Mouse (Mus musculus): ENCODE results near the gene Mapk8.
A peak's percentile ranks its signal among the peaks of the same experiment; 100 is the strongest.

Mapk8 gene

GRCm38 (mm10) chr14:33398065-33398860, 48.7 kb downstream of the Mapk8 start:
- no peak for DNase-seq (ENCODE audit: low spot score)

- no peak for DNase-seq (ENCODE audit: low spot score)
These were observed 66.0 kb downstream of the Mapk8 start for GRCm38 (mm10) chr14:33380830-33381457.

- DNase-seq (ENCODE audit: low spot score) = no peak
These were observed 68.2 kb downstream of the Mapk8 start for GRCm38 (mm10) chr14:33378723-33379122.

- DNase-seq (ENCODE audit: low spot score) = no peak
These were observed 69.7 kb downstream of the Mapk8 start for GRCm38 (mm10) chr14:33377211-33377610.

GRCm38 (mm10) chr14:33374089-33374488, 72.9 kb downstream of the Mapk8 start:
- DNase-seq (ENCODE audit: low spot score) = no peak

- DNase-seq (ENCODE audit: low spot score) = no peak
These were observed 73.7 kb downstream of the Mapk8 start for GRCm38 (mm10) chr14:33373271-33373670.

GRCm38 (mm10) chr14:33371248-33371647, 75.7 kb downstream of the Mapk8 start:
- peak; percentile 51 for DNase-seq (ENCODE audit: low spot score)

- no peak for DNase-seq (ENCODE audit: low spot score)
These were observed 76.9 kb downstream of the Mapk8 start for GRCm38 (mm10) chr14:33370056-33370455.

GRCm38 (mm10) chr14:33369375-33369774, 77.6 kb downstream of the Mapk8 start:
- no peak for DNase-seq (ENCODE audit: low spot score)

- peak; percentile 2 for DNase-seq (ENCODE audit: low spot score)
These were observed 79.8 kb downstream of the Mapk8 start for GRCm38 (mm10) chr14:33366891-33367777.

GRCm38 (mm10) chr14:33364061-33364460, 82.9 kb downstream of the Mapk8 start:
- DNase-seq (ENCODE audit: low spot score) = no peak

- no peak for DNase-seq (ENCODE audit: low spot score)
These were observed 83.3 kb downstream of the Mapk8 start for GRCm38 (mm10) chr14:33363611-33364010.

GRCm38 (mm10) chr14:33362807-33363206, 84.2 kb downstream of the Mapk8 start:
- no peak for DNase-seq (ENCODE audit: low spot score)

- DNase-seq (ENCODE audit: low spot score) = no peak
These were observed 84.8 kb downstream of the Mapk8 start for GRCm38 (mm10) chr14:33362122-33362521.

- DNase-seq (ENCODE audit: low spot score) = no peak
These were observed 85.4 kb downstream of the Mapk8 start for GRCm38 (mm10) chr14:33361546-33361945.

- DNase-seq (ENCODE audit: low spot score) = no peak
These were observed 88.1 kb downstream of the Mapk8 start for GRCm38 (mm10) chr14:33358891-33359290.

GRCm38 (mm10) chr14:33357600-33358368, 89.2 kb downstream of the Mapk8 start:
- no peak for DNase-seq (ENCODE audit: low spot score)

GRCm38 (mm10) chr14:33355276-33355675, 91.7 kb downstream of the Mapk8 start:
- no peak for DNase-seq (ENCODE audit: low spot score)

GRCm38 (mm10) chr14:33352890-33353289, 94.1 kb downstream of the Mapk8 start:
- DNase-seq (ENCODE audit: low spot score) = no peak

- no peak for DNase-seq (ENCODE audit: low spot score)
These were observed 94.8 kb downstream of the Mapk8 start for GRCm38 (mm10) chr14:33351984-33352722.

- peak; percentile 53 for DNase-seq (ENCODE audit: low spot score)
These were observed 95.9 kb downstream of the Mapk8 start for GRCm38 (mm10) chr14:33351019-33351418.
